Mouse (Mus musculus): ENCODE results near the gene Rbfox1. TPM values are rescaled to one million over a fixed set of nuclear protein-coding genes. Genes with fewer than 3 reads are reported as not detected.

Gene Rbfox1
- total RNA-seq, 2 experiments from 2014 or later = not detected

DNA sequence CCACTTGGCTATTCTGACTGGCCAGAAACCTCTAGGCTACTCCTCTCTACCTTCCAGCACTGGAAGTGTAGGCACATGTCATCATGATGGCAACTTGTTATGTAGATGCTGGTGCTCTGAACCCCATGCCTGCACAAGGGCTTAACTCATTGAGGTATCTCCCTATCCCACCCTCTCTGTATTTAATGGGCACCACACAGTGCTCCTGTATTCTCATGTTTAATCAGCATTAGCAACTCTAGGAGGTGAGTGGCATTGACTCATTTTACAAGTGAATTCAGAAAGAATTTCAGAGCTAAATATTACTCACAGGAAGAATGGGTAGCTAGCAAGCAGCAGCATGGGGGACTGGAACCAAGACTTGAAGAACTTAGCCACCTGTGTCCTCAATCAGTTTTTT is 321.3 kb downstream of the Rbfox1 start:
- no peak for ATAC-seq (ENCODE audit: poor library complexity, severe bottlenecking)

DNA sequence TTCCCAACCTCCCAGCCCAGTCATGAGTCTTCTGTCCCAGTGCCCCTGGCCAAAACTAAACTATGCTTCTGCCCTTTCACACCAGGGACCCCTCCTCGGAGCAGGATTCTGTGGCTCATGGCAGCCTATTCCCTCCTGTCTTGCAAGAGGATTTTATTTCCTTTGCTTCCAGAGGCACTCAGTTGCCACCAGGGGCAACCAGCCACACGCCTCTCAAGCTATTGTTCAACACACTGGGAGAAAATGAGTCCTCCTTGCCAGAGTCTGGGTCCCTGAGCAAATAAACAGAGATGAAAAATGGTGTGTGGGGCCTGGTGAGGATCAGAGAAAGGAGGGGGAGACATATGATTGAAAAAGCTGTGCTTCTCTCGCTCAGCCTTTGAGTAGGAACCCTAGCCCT is 327.8 kb downstream of the Rbfox1 start:
- ATAC-seq (ENCODE audit: poor library complexity, severe bottlenecking) = no peak

DNA sequence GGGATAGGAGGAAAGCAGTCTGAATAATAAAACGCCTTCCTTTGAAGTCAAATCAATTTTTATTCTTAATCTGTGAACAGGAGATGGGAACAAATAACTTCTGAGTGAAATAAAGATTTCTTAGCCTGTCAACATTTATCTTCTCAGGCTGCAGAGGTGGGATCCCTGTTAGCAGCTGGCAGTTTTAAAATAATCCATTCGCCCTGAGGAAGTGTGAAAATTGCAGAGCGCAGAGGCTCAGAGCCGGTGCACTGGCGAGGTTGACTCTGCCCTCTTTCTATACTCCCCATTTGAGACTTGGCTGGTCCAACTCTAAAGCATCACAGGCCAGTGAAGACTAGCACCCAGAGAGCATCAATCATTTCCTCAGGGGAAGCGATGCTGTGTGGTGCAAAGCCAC is 342.3 kb downstream of the Rbfox1 start:
- ATAC-seq (ENCODE audit: poor library complexity, severe bottlenecking) = no peak

DNA sequence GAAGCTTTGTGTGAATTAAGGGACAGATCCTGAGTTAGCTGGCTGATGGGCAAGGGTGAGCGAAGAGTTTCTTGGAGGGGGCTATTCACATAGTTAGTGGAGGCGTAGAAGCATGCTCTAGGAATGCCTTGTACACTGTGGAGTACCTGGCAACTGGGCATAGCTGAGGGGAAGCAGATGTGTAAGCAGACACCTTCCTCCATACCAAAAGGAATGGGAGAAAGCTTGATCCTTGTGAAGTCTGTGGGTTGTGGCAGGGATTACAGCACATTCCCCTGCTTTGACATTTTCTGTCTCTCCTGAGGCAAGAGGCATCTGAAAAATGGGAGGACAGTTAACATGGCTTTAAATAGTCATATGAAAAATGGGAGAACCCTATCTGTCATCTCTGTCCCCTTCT is 347.8 kb downstream of the Rbfox1 start:
- ATAC-seq (ENCODE audit: poor library complexity, severe bottlenecking) = no peak

DNA sequence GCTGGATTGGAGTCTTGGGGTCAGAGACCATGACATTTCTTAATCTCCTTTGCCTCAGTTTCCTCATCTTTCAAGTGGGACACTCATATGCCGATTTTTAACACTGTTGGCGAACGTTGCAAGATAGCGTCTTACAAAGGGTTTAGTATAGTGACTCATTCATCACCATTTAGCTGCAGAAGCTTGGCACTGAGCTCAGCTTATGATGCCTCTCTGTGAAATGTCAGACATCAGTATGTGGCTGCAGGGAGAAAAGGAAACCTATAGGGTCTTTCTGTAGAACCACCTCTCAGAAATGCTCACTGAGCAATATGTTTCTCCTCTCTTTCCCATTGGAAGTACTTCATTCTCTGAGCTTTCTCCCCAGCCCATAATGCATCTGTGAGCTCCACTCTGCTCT is 356.2 kb downstream of the Rbfox1 start:
- no peak for ATAC-seq (ENCODE audit: poor library complexity, severe bottlenecking)

DNA sequence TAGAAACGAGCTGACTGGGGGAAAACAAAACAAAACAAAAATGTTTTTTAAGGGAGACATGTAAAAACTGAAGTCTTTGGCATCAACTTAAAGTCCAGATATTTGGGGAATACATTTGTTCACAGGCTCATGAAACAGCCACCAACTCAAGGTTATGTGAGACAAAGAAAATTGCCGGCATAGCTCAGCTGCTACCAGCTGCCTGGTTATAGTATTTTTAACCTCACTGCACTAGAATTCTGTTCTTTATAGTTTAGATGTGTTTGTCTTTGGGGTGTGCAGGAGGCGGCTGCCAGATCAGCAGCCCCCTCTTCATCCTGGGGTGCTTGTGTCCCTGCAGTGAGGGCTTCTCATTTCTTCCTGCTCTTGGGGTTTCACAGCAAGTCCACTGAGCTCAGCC is 357.3 kb downstream of the Rbfox1 start:
- ATAC-seq (ENCODE audit: poor library complexity, severe bottlenecking) = no peak

DNA sequence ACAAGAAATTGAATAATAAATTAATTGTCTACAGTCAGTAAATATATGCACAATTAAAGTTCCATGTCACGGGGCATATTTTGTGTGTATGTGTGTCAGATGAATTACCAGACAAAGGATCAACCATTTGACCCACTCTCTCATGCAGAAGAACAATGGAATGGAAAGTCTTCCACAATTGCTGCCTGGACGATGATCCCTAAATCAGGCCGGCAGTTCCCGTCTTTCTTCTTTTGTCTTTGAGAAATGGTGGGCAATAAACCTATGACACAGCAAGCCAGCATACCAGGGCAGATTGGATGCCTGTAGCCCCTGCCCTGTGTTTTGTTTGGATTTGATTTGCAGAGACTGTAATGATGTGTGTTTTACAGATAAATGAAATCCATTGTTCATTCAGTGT is 362.4 kb downstream of the Rbfox1 start:
- no peak for ATAC-seq (ENCODE audit: poor library complexity, severe bottlenecking)

DNA sequence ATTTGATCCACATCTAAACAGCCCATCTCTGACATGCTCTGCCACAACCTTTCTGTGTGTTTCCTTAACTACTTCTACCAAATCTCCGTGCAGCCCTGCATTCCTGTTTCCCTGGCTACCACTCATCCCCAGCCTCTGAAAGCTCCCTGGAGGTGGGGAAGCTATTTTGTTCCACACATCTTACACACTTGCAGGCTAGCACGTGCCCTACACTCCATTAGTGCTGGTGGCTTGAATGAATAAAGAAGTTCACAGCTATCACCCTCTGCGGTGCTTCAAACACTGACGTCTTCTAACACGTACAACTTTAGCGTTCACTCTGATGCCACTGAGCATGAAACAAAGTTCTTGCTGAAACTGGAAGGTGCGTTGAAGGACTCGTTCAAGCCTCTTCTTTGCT is 379.4 kb downstream of the Rbfox1 start:
- ATAC-seq (ENCODE audit: poor library complexity, severe bottlenecking) = no peak

DNA sequence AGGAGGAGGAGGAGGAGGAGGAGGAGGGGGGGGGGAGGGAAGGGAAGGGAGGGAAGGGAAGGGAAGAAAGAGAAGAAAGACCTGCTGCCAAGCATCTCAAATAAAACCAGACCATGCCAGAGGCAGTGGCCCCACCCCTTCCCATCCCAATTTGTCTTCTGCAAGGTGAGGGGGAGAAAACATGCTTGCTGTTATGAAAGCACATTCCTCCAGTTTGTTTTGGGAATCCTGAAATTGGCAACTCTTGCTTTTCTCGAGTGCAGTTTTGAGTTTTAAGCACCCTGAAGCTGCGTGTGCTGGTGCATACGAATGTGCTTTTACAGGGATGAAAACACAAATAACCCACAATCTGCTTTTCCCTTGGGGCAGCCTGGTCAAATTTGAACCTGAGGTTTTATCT is 380.5 kb downstream of the Rbfox1 start:
- ATAC-seq (ENCODE audit: poor library complexity, severe bottlenecking) = no peak

DNA sequence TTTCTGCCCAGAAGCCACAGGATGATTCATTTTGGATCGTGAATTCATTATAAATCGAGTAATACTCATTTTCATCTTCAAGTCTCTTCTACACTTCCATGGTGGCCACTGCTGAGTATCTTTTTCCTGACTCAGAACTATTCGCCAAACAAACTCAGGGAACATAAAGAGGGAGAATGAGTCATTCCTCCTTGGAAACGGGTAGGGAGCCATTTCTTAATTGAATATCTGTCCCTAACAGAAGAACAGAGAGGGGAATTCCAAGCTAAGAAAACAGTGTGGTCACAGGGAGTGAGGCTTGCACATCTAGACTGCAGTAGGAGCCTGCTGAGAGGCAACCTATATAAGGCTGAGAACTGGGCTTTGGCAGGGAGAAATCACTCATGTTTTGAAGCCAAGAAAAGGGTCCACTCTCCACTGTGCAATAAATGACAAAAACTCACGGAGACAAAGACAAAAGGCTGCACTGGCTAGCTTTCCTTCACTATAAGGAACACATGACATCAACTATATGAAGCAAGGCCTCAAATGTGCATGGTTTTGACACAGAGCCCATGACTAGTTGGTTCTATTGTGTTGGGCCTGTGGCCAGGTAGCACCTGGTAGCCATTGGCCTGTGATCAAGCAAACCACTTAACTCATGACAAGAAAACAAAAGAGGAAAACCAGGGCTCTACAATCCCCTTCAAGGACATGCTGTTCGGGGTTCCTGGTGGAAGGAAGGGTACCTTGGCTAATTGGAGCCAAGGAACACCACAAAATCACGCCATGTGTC is 386.6 kb downstream of the Rbfox1 start:
- no peak for ATAC-seq (ENCODE audit: poor library complexity, severe bottlenecking)

DNA sequence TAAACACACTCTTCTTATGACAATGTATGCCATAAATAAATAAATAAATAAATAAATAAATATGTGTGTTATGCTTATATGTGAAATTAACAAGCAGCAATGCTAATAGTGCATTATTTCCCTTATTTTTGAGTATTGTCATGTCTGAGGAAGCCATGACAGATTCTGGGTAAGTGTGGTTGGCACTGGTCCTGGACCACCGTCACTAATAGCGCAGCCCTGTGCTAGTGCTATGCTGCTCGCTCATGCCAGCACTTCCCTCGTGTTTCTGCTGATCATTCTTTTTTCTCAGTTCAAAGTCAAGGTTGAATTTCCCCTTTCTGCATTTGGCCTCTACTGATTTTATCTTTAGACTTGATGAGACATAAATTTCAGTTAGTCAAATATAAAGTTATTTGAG is 398.3 kb downstream of the Rbfox1 start:
- ATAC-seq (ENCODE audit: poor library complexity, severe bottlenecking) = no peak

DNA sequence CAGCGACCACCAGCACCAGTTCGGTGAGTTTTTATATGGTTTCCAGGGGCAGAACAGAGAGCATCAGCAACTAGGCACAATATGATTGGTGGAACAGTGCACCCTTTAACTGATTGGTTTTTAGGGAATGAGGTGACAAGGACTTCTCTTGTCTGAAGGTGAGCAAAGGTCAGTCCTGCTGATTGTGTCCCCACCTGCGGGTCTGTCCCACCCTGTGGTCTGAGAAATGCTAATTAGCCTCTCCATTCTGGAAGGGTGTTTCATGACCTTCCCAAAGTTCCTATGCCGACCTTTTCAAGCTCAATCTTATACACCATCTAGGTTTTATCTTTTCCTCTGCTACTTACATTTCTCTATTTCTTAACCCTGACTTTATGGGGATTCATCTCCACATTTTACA is 399.2 kb downstream of the Rbfox1 start:
- no peak for ATAC-seq (ENCODE audit: poor library complexity, severe bottlenecking)

DNA sequence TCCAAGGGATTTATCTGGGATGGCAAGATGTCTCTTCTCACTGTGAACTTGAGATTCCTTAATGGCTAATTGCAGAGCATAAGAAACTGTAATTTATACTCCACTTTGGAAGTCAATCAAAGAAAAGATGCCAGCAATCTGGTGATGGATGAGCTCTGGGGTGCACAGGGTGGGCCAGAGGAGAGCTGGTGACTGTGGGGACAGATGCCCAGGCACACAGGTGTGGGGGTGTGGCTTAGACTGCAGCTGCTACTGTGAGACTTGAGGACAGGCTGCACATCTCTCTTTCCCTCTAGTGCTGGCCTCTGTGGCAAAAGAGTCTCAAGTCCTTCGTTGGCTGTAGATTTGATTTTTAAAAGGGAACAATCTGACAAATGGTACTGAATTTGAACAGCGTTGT is 402.5 kb downstream of the Rbfox1 start:
- no peak for ATAC-seq (ENCODE audit: poor library complexity, severe bottlenecking)

DNA sequence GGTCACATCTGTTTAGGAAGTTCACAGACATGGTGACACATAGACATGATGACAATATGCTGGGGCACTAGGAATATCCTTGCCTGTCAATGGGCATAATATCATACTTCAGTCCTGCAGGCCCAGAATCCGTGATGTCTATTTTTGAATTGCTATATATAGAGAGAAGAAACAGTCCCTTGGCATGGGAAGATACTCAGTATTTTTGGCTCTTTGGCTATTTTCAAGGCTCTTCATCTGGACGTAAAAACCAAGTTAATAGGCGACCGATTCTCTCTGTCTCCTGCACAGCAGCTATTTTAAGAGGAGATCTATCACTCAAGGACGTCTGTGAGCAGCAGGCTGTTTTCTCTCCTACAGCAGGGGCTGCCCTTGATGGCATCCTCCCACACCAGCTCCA is 415.0 kb downstream of the Rbfox1 start:
- ATAC-seq (ENCODE audit: poor library complexity, severe bottlenecking) = no peak

DNA sequence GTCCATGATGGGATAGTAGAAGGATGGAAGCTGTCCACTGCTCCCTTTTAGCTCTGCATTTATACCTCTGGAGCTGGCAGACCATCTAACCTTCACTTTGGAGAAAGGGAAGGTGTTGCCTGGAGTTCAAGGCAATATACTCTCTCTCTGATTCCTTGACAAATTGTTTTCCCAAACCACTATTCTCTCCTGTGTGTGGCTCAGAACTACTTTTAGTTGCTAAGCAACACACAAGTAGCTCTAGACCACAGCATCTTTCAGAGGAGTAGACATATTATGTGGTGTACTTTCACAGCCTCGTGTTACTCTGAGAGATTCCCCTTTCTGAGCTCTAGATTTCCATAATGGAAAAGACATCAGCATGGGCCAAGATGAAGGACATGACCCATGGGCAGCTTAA is 417.9 kb downstream of the Rbfox1 start:
- no peak for ATAC-seq (ENCODE audit: poor library complexity, severe bottlenecking)

DNA sequence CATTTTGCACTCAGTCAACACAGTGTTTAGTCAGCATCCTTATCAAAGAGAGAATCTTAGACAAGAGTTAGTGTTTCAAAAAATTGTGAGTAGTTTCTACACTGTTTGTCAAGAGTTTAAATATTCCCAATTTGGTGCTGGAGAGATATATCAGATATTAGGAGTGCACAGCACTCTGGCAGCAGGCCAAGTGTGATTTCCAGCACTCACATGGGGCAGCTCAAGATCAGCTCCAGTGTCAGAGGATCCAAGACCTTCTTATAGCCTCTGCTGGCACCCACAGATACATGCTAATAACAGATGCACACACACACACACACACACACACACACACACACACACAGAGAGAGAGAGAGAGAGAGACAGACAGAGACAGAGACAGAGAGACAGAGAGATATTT is 424.8 kb downstream of the Rbfox1 start:
- ATAC-seq (ENCODE audit: poor library complexity, severe bottlenecking) = no peak

DNA sequence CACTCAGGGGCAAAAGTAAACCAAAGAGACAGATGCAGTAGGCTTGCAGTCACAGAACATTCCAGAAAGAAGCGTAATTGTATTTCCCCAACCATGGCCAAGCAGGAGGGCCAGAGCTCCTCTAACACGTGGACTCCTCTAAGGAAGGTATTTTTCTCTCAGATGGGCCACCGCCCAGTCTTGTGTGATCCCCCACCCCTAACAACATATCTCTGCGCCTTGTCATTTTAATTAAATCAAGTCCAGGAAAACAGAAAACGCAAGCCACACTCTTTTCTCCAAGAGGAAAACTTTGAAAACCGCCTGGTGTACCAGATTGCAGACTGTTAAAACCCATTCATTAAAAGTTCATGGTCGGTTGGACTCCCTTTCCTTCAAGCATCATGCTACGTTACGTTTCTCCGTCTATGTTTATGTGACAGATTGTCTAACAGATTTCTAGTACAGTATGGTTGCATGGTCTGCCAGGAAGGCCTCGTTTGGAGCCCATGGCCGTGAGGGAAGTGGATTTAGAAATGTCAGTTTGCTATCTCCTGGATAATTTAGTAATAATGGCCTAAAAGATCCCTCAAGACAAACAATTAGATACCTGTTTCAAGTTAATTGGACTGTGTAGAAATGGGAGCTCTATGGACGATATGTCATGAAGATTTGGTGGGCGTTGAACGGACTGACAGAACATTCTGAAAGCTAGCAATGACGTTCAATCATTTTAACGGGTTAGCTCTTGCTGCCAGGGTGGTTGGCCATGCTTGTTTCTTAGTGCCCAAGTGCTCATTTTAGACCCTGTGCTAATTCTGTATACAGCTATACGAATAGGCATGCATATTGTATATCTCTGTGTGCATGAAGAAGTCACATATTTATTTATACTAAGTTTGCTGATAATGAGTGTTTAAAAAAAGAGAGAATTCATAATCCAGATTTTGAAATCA is 425.9 kb downstream of the Rbfox1 start:
- no peak for ATAC-seq (ENCODE audit: poor library complexity, severe bottlenecking)

DNA sequence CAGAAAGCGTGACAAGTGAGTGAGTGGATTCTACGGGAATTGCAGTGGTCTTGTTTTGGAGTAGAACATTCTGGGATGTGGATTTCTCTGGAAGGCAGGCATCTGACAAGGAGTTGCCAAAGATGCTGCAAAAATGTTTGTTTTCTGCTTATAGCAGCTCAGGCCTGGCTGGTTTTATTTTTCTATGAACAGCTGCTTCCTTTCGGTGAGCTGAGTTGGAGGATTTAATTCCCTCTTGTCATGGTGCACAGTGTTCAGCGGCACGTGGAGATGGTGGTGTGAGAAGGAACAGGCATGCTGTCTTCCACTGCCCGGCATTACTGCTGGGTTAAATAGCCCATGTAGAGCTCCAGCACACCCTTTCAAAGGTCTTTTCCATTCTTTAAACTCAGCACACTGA is 428.5 kb downstream of the Rbfox1 start:
- no peak for ATAC-seq (ENCODE audit: poor library complexity, severe bottlenecking)

DNA sequence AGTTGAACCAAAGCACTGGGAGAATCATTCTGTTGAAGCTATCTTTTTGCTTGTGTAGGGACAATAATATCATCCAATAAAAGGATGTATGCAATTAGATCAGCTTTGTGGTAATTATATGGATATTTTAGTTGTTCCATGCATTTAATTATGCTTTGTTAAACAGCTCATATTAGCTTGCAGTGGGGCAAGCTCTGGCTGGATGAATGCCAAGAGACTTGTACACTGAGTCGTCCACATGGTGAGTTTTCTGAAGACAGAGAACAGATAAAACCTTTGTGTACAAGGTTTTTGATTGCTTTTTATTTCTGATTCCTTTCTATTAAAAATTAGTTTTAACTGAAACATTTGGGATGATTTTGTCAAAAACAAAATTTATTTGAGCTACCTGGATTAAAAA is 439.7 kb downstream of the Rbfox1 start:
- no peak for ATAC-seq (ENCODE audit: poor library complexity, severe bottlenecking)

DNA sequence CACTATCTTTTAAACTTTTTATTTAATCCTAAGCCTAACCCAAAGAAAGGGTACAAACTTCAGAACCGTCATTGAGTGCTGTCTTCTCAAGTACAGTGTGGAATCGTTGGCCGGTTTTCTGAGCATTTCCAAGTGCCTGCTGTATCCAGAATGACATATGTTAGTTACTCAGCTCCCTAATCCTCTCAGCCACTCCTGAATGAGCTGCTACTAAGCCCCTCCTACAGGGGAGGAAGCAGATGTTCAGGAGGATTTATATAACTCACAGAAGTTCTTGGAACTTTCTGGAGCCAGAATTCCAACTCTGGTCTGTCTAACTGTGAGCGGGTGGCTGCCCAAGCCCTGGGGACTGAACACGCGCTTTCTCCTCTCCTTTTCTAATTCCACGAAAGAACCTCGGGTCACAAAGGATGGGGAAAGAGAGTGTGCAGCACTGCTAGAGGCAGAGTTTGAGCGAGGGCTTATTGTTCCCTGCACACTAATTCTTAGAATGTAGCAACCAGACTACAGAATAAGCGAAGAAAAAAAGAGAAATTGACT is 446.3 kb downstream of the Rbfox1 start:
- ATAC-seq (ENCODE audit: poor library complexity, severe bottlenecking) = no peak

DNA sequence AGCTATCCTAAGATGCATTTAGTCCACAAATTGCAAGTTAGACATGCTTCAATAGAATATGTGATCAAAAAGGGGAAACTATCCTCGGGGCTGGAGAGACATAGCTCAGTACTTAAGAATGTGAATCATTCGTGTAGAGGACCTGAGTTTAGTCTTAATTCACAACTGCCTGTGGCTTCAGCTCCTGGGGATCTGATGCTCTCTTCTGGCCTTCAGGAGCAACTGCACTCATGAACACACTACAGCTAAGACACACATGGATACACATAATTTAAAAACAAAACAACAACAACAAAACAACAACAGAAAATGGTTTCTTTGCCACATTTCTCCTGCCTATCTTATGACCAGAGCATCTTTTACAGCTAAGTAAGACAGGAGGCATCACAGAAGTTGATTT is 448.1 kb downstream of the Rbfox1 start:
- ATAC-seq (ENCODE audit: poor library complexity, severe bottlenecking) = no peak

DNA sequence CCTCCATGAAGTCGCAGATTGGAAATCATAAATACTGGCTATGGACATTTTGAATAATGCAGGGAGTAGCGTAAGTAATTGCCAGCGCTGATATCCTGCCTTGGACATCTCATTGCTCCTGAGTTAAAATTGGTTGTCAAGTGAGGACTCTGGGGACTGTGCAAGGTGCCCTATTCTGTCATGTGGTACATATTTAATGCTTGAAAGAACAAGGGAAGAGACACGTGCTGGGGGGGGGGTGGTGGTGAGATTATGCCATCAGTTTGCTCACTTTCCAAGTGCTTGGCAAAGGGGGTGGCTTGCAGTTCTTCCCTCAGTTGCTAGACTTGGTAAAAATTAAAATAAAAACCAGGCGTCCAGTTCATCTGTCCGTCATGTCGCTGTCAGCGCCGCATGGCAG is 462.9 kb downstream of the Rbfox1 start:
- ATAC-seq (ENCODE audit: poor library complexity, severe bottlenecking) = no peak

All from megakaryocyte, adult 5-6 weeks (primary cell).